Comparison of ENCODE assay signal across 7 mouse cellular contexts in genomic region chr5:76040454-76041203, GRCm38 (mm10).
DNase-seq lines count a peak whose midpoint lies in the region; ATAC-seq and TF ChIP-seq lines count a peak whose summit lies in the region.

No protein-coding gene starts in this region.

- no peaks in the 10 kb centered on the region for H3K4me1 ChIP-seq in liver, embryonic 14.5 days (replicated peaks; ENCODE audit: control insufficient read depth in 2 of 2, insufficient read depth in 2 of 2, low read length in 1 of 2)
- H3K4me1 ChIP-seq in liver, embryonic 11.5 days (replicated peaks; ENCODE audit: control insufficient read depth, insufficient read depth, low read length) = peaks cover 3% of the 10 kb centered on the region
- no peaks in the 10 kb centered on the region for H3K4me1 ChIP-seq in heart, embryonic 16.5 days (ENCODE audit: control insufficient read depth, insufficient read depth, low read length)

- DNase-seq in liver, embryonic 14.5 days (ENCODE audit: low read depth in 3 of 3, low spot score in 3 of 3) = peak in 2 of 3 experiments; percentile 4 to 5
- no peak for DNase-seq in liver, embryonic 11.5 days (ENCODE audit: low spot score)
- DNase-seq in adrenal gland, adult 18-20 months (ENCODE audit: low spot score in 2 of 2) = peak; percentile 23 to 44
- DNase-seq in lung, postnatal 14 days = peak; percentile 54
- DNase-seq in MN1 (ENCODE audit: low spot score) = no peak
- DNase-seq in right cerebral cortex, postnatal 36 days (ENCODE audit: low spot score in 2 of 2) = no peak

- no peak overlapping the region for H3K4me2 ChIP-seq in liver, embryonic 14.5 days (ENCODE audit: low read depth)
- no peak overlapping the region for H3K4me2 ChIP-seq in liver, embryonic 11.5 days
- no peak overlapping the region for H3K4me2 ChIP-seq in heart, embryonic 16.5 days (ENCODE audit: low read depth, low read length)

- TF ChIP-seq CTCF in liver, embryonic 14.5 days (IDR thresholded peaks at IDR 0.05; ENCODE audit: low read depth) = peak; percentile 37; the same call in 1 of the 2 replicates

- H3K9me3 ChIP-seq in liver, embryonic 14.5 days (ENCODE audit: control insufficient read depth, low read length) = no peaks in the 10 kb centered on the region
- H3K9me3 ChIP-seq in liver, embryonic 11.5 days (ENCODE audit: control insufficient read depth, low read length) = no peaks in the 10 kb centered on the region
- H3K9me3 ChIP-seq in heart, embryonic 16.5 days (replicated peaks; ENCODE audit: control insufficient read depth, low read length) = peaks cover 8% of the 10 kb centered on the region; the same call in 1 of the 2 replicates

- no peaks in the 10 kb centered on the region for H3K36me3 ChIP-seq in liver, embryonic 14.5 days (replicated peaks; ENCODE audit: control insufficient read depth, insufficient read depth, low read depth)
- no peaks in the 10 kb centered on the region for H3K36me3 ChIP-seq in liver, embryonic 11.5 days (ENCODE audit: control insufficient read depth, insufficient read depth, low read length)
- H3K36me3 ChIP-seq in heart, embryonic 16.5 days (ENCODE audit: control insufficient read depth, insufficient read depth) = no peaks in the 10 kb centered on the region

- H3K27me3 ChIP-seq in liver, embryonic 14.5 days (ENCODE audit: control insufficient read depth, insufficient read depth, low read length) = no peaks in the 10 kb centered on the region
- no peaks in the 10 kb centered on the region for H3K27me3 ChIP-seq in liver, embryonic 11.5 days (replicated peaks; ENCODE audit: control insufficient read depth, insufficient read depth, low read length)
- H3K27me3 ChIP-seq in heart, embryonic 16.5 days (ENCODE audit: control insufficient read depth, insufficient read depth, low read length) = no peaks in the 10 kb centered on the region

- WGBS in liver, embryonic 14.5 days (ENCODE audit: insufficient replicate concordance) = 43% methylated on average over 10 of the region's 10 CpGs
- WGBS in liver, embryonic 11.5 days = 51% methylated on average over 10 of the region's 10 CpGs
- 52% methylated on average over 10 of the region's 10 CpGs for WGBS in heart, embryonic 16.5 days

- H3K9ac ChIP-seq in liver, embryonic 14.5 days (replicated peaks) = no peak overlapping the region
- H3K9ac ChIP-seq in liver, embryonic 11.5 days (ENCODE audit: low read depth, low read length) = no peak overlapping the region
- no peak overlapping the region for H3K9ac ChIP-seq in heart, embryonic 16.5 days (ENCODE audit: low read length)

- no peak overlapping the region for H3K4me3 ChIP-seq in liver, embryonic 14.5 days (ENCODE audit: insufficient read depth in 1 of 2, low read depth in 2 of 2, low read length in 2 of 2)
- no peak overlapping the region for H3K4me3 ChIP-seq in liver, embryonic 11.5 days (ENCODE audit: low read depth, low read length)
- no peak overlapping the region for H3K4me3 ChIP-seq in heart, embryonic 16.5 days (ENCODE audit: low read length)

- TF ChIP-seq EP300 in liver, embryonic 14.5 days (IDR thresholded peaks at IDR 0.05; ENCODE audit: low read depth) = no peak

- no peak overlapping the region for H3K27ac ChIP-seq in liver, embryonic 14.5 days
- no peak overlapping the region; the same call in 1 of the 2 replicates for H3K27ac ChIP-seq in liver, embryonic 11.5 days (ENCODE audit: low read depth, low read length)
- H3K27ac ChIP-seq in heart, embryonic 16.5 days (ENCODE audit: low read length) = peak overlapping the region; percentile 65

- ATAC-seq in liver, embryonic 14.5 days (ENCODE audit: insufficient read depth) = no peak
- no peak for ATAC-seq in liver, embryonic 11.5 days (replicated peaks; ENCODE audit: low FRiP score)
- peak; percentile 45; the same call in 1 of the 2 replicates for ATAC-seq in heart, embryonic 16.5 days (replicated peaks; ENCODE audit: extremely low read depth, insufficient read depth, low FRiP score)

Comparison
In these comparisons a context has a peak if more than half of its experiments do, and no peak if none do; other contexts are left out.
1. DNase-seq: peak in liver, embryonic 14.5 days (2 of 3), adrenal gland, adult 18-20 months (2 of 2) and lung, postnatal 14 days (single experiment); none in liver, embryonic 11.5 days (single experiment), MN1 (single experiment) and right cerebral cortex, postnatal 36 days (0 of 2).